Mouse (Mus musculus) right cerebral cortex, postnatal 25 days (tissue): ENCODE measurements around the gene Gata5.
A peak's percentile ranks its signal among the peaks of the same experiment; 100 is the strongest.

Experiments
- DNase-seq: peaks from one replicate; pipeline ENCODE4 v3.0.0; 2022

Gata5 gene

GRCm38 (mm10) chr2:180306423-180307168 lies 27.9 kb downstream of the Gata5 start:
- DNase-seq, result no peak

GRCm38 (mm10) chr2:180306009-180306408 lies 28.5 kb downstream of the Gata5 start:
- DNase-seq, result no peak

DNA sequence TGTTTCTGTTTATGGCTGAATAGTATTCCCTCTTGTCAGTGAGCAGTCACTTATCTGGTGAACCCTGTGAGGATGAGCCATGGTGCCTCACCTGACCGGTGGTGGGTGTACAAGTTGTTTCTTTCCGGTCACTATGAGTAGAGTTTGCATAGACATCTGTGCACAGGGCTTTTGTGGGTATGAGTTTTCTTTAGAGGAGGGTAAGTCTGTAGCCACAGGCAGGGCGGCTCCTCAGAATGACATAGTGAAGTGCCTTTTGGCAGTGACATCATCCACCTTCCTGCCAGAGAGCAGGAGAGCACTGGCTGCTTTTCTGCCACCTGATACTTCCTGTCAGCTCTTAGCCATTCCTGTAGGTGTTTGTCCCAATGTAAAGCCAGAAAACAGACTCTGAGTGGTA lies 29.0 kb downstream of the Gata5 start:
- DNase-seq, result no peak

- DNase-seq, result no peak
These were observed 29.9 kb downstream of the Gata5 start for GRCm38 (mm10) chr2:180304554-180304953.

GRCm38 (mm10) chr2:180303468-180303867 lies 31.0 kb downstream of the Gata5 start:
- DNase-seq, result no peak

GRCm38 (mm10) chr2:180302201-180302600 lies 32.3 kb downstream of the Gata5 start:
- DNase-seq, result no peak

- no peak for DNase-seq
These were observed 33.7 kb downstream of the Gata5 start for GRCm38 (mm10) chr2:180300771-180301170.

DNA sequence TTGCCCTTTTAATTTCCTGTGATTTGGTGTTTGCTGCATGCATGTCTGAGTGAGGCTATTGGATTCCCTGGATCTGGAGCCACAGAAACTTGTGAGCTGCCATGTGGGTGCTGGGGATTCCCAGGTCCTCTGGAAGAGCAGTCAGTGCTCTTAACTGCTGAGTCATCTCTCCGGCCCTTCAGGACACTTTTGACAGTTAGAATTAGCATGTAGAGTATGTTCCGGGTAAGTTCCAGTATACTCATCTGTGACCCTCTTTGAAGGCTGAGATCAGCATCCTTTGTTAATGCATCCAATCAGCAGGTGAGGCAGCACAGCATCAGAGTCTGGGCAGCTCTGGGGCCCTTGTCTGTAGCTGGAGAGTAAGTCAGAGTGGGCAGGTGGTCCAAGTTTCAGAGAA lies 34.2 kb downstream of the Gata5 start:
- no peak for DNase-seq

- DNase-seq, result no peak
These were observed 41.6 kb downstream of the Gata5 start for GRCm38 (mm10) chr2:180292906-180293305.

DNA sequence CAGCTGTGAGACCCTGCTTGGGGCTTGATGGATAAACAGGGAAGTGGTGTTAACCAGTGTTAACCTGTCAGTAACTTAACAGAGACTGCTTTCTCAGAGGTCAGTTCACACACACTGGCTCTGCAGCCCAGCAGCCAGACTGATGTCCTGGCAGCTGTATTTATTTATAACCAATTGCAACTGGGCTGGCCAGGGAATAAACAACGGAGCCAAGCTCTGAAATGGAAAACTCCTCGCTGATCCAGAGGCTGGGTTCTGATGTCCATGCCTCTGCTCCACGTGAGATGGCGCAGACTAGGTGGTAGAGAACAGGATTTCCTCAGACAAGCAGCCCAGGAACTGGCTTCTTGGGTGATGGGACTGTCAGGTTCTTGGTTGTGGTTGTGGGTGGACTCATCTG lies 42.5 kb downstream of the Gata5 start:
- no peak for DNase-seq

DNA sequence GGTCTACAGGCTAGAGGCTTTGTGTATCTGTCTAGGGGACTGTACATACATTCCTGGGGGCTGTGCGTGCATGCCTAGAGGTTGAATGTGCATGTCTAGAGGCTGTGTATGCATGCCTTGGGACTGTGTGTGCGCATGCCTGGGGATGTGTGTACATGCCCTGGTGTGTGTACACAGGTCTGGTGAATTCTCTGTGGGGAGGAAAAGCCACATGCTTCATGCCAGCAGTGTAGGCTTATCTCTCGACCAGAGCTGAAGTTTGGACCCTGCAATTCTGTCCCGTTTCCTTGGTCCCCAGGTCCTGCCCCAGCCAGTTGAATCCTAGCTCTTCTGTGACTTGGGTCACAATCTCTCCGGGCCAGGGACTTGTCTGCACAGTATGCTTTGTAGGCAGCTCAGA lies 42.9 kb downstream of the Gata5 start:
- DNase-seq, result no peak

DNA sequence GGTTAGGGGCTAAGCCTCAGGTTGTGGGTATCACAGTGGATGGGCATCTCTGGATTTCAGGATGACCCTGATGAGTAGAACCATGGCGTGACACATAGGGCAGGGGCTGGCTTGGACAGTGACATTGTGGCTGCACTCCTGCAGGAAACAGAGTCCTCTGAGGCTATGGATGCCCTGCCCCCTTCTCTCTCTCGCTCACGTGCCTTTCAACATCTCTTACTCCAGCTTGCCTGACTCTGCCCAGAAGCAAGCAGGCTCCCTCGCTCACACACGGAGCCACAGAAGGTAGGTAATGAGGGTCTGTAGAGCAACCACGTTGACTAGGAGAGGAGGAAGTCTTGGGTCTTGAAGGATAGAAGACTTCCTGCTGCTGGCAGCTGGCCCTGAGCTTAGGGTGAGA lies 44.0 kb downstream of the Gata5 start:
- DNase-seq, result no peak

DNA sequence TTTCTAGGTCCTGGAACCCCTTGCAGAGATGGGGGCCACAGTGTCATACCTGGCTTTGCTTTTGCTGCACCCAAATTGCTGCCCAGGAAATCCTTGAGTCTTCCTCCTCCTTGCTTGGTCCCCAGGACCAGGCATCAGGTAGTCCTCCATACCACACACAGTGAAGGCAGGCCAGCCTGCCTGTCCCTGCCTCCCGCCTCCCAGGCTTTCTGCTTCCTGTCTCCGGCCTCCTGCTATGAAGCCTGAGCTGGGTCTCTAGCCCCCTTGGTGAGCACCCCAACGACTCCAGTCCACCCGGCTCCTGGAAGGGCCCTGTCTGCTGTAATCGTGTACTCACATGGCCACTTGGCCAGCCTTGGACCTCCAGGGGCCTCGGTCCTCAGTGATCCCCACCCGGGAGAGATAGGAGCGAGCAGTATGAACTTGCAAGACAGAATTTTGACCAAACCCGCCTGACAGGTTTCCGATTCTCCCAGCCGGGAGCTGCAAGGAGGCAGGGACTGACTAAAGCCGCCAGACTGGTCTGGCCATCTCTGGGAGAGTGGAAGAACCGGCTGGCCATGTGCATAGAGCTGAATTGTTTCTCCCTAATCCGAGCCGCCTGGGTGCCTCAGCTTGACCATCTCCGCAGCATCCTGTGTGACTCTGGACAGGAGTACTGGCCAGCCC lies 44.9 kb downstream of the Gata5 start, which contains the start of gene Rbbp8nl:
TSS of gene Rbbp8nl (minus strand) at position 440 of the 669 bp plus-strand sequence.
- DNase-seq, result no peak

- DNase-seq, result no peak
These were observed 45.5 kb downstream of the Gata5 start for GRCm38 (mm10) chr2:180288966-180289365.

- DNase-seq, result no peak
These were observed 55.2 kb downstream of the Gata5 start for GRCm38 (mm10) chr2:180279321-180279720.

DNA sequence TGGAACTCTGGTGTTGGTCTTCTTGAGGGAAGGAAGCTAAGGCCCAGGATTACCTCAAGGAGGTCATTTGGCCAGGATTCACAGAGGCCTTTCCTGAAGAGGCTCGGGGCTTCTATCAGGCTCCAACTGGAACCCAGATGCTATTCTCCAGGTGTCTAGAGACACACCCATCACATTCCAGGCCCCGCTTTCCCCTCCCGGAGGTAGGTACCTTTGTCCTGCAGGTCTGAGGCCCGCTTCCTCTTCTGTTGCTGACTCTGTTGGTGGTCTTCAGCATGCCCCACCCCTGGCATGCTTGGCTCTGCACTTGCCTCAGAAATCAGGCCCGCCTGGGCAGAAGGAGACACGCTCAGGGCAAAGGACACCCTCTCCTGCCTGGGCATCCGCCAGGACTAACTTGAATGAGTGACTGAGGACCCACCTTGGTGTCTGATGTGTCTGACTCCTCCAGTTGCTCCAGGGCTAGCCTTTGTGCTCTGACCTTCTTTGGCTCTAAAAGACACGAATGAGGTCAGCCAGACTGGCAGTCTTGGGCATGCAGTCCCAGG lies 56.7 kb downstream of the Gata5 start:
- DNase-seq, result no peak

- DNase-seq, result no peak
These were observed 57.6 kb downstream of the Gata5 start for GRCm38 (mm10) chr2:180276851-180277259.

DNA sequence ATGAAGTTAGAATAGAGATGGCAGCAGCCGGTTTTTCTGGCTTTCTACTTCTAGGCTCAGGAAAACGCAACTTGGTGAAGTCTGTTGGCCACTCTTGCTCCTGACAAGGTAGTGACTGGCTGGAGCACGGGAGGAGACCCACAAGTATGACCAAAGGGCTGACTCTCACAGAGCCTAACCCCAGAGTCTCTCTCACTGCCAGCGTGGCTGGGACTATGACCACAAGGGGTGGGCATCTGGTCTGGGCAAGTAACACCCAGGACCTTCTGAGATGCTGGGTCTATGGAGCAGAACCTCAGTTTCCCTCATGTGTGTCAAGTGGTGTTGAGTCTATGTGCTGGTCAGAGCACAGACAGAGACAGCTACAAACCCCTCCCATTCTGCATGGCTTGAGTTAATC lies 58.1 kb downstream of the Gata5 start:
- no peak for DNase-seq

DNA sequence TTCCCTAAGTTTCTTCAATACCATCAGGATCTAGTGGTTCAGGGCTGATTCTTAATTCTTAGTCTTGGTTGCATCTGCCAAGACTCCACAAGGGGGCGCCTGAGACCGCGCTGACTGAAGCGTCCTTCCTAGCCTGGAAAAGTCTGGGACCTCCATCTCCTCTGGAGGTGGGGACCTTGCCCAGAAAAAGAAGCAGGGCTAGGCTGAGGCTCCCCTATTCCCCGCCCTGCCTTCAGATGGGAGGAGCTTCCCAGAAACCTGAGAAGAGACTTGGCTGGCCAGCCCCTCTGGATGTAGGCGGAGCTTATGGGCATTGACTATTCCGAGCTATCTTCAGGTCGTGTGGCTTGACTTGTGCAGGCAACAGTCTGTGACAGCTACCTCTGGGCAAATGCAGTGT lies 58.7 kb downstream of the Gata5 start:
- DNase-seq, result peak; percentile 65
